Mouse (Mus musculus) forebrain, embryonic 12.5 days (tissue): ENCODE data around the gene Hoxb5. TPM values are rescaled to one million over a fixed set of nuclear protein-coding genes. Genes with fewer than 3 reads are reported as not detected.

Experiments
- ATAC-seq: fragments of 200-750 bp; cut with Nextera tagmentation; 2 replicates; pipeline ENCODE4 v1.8.0; 2017; ENCODE audit warnings: moderate TSS enrichment; ENCODE audit not compliant: low FRiP score
- H3K27ac ChIP-seq: fragments of 300-500 bp; sonication (generic); 2 replicates; pipeline ENCODE4 v1.5.1; 2016; ENCODE audit warnings: mild to moderate bottlenecking
- H3K27me3 ChIP-seq: fragments of 300-500 bp; sonication (generic); 2 replicates; pipeline ENCODE4 v1.6.1; 2016; ENCODE audit warnings: mild to moderate bottlenecking
- H3K36me3 ChIP-seq: fragments of 300-500 bp; sonication (generic); replicated peaks from 2 replicates; pipeline ENCODE4 v1.6.1; 2016; ENCODE audit warnings: mild to moderate bottlenecking
- H3K4me1 ChIP-seq: fragments of 300-500 bp; sonication (generic); 2 replicates; pipeline ENCODE4 v1.6.1; 2016
- H3K4me2 ChIP-seq: fragments of 300-500 bp; sonication (generic); 2 replicates; pipeline ENCODE4 v1.6.1; 2016; ENCODE audit warnings: mild to moderate bottlenecking, moderate library complexity
- H3K4me3 ChIP-seq: fragments of 300-500 bp; sonication (generic); replicated peaks from 2 replicates; pipeline ENCODE4 v1.5.1; 2016; ENCODE audit warnings: mild to moderate bottlenecking
- H3K9ac ChIP-seq: fragments of 300-500 bp; sonication (generic); 2 replicates; pipeline ENCODE4 v1.6.1; 2016; ENCODE audit warnings: mild to moderate bottlenecking
- H3K9me3 ChIP-seq: fragments of 300-500 bp; sonication (generic); 2 replicates; pipeline ENCODE4 v1.6.1; 2016
- WGBS: fragments of 180-500 bp; shearing (Covaris S2); methylation state at CpG from one replicate; pipeline ENCODE4 v1.1.7; 2016; 5-methylcytosine and 5-hydroxymethylcytosine counted together
- polyA plus RNA-seq: library from polyadenylated mRNA; unstranded; fragments of >200 nt; fragmentation: Nextera tagmentation; extraction: Ambion mirVana; gene quantifications from 2 replicates; pipeline ENCODE4 v1.2.1, GENCODE M21; 2016

Hoxb5 gene
- polyA plus RNA-seq, 1 experiment from 2014 or later, result not detected

DNA sequence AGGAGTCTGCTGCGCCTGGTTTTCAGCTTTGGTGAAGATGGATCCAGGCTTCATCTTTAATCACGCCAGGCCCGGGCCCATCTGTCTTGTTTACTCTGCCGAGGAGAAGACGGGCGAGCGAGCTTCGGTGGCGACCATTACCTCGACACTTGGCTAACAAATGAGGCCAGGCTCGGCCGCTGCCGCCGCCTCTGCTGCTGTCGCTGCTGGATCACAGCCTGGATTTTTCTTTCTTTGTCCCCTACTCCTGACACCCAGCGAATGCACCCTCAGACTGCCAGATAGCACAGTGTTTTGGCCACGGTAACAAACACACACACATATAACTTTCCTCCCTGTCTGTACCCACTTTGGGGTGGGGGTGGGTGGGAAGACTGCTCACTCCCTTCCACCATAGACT is 17.6 kb downstream of the Hoxb5 start:
- Histone ChIP-seq H3K36me3 (no peaks in the 10 kb centered on the region), H3K27ac (no peak overlapping the region), H3K9ac (no peak overlapping the region), H3K4me3 (no peak overlapping the region), H3K9me3 (no peaks in the 10 kb centered on the region), H3K27me3 (peaks cover 100% of the 10 kb centered on the region), H3K4me1 (peaks cover 5% of the 10 kb centered on the region), H3K4me2 (no peak overlapping the region)
- no peak for ATAC-seq
- WGBS, result under 1% methylated on average over 17 of the region's 17 CpGs

DNA sequence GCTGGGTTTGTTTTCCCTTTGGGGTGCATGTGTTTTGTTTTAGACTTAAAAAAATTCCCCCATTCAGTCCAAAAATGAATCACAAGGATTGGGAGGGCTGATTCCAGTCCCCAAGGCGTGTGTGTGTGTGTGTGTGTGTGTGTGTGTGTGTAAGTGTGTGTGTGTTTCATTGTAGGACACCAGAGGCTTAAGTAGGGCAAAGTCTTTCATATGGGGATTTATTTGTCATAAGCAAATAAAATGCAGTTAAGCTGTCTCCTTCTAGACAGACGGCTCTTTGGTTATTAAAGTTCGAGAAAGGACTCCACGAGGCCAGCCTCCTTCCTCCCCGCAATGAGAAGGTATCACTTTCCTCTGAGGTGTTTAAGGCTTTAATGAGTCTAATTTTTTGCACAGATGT is 18.7 kb downstream of the Hoxb5 start:
- peaks cover 5% of the 10 kb centered on the region for H3K4me1 ChIP-seq
- no peak overlapping the region for H3K9ac ChIP-seq
- no peaks in the 10 kb centered on the region for H3K9me3 ChIP-seq
- under 1% methylated on average over 5 of the region's 5 CpGs for WGBS
- H3K4me2 ChIP-seq, result no peak overlapping the region
- no peak overlapping the region for H3K27ac ChIP-seq
- H3K36me3 ChIP-seq, result no peaks in the 10 kb centered on the region
- no peak overlapping the region for H3K4me3 ChIP-seq
- no peak for ATAC-seq
- H3K27me3 ChIP-seq, result peaks cover 100% of the 10 kb centered on the region

GRCm38 (mm10) chr11:96322738-96323137 is 19.6 kb downstream of the Hoxb5 start:
- WGBS, result 2% methylated on average over 6 of the region's 6 CpGs
- no peak overlapping the region for H3K4me2 ChIP-seq
- no peaks in the 10 kb centered on the region for H3K9me3 ChIP-seq
- no peak overlapping the region for H3K27ac ChIP-seq
- peaks cover 5% of the 10 kb centered on the region for H3K4me1 ChIP-seq
- peaks cover 100% of the 10 kb centered on the region for H3K27me3 ChIP-seq
- no peak overlapping the region for H3K9ac ChIP-seq
- H3K4me3 ChIP-seq, result no peak overlapping the region
- no peaks in the 10 kb centered on the region for H3K36me3 ChIP-seq
- ATAC-seq, result no peak

GRCm38 (mm10) chr11:96323154-96323553 is 20.0 kb downstream of the Hoxb5 start, which contains the start of gene Hoxb3:
Gene Hoxb3, plus strand, starts transcription at chr11:96323326.
- ATAC-seq, result no peak
- Histone ChIP-seq H3K4me3 (no peak within 1 kb of the TSS), H3K27me3 (peaks cover 100% of the 10 kb centered on the region), H3K9ac (no peak within 1 kb of the TSS), H3K27ac (no peak within 1 kb of the TSS), H3K4me1 (peaks cover 5% of the 10 kb centered on the region), H3K36me3 (no peaks in the 10 kb centered on the region), H3K9me3 (no peaks in the 10 kb centered on the region), H3K4me2 (no peak within 1 kb of the TSS)
- 1% methylated on average over 10 of the region's 10 CpGs for WGBS

GRCm38 (mm10) chr11:96324125-96324524 is 21.0 kb downstream of the Hoxb5 start:
- H3K4me1 ChIP-seq, result no peaks in the 10 kb centered on the region
- H3K9ac ChIP-seq, result no peak overlapping the region
- H3K27ac ChIP-seq, result no peak overlapping the region
- H3K9me3 ChIP-seq, result no peaks in the 10 kb centered on the region
- H3K36me3 ChIP-seq, result no peaks in the 10 kb centered on the region
- ATAC-seq, result no peak
- H3K4me2 ChIP-seq, result no peak overlapping the region
- H3K4me3 ChIP-seq, result no peak overlapping the region
- H3K27me3 ChIP-seq, result peaks cover 100% of the 10 kb centered on the region
- under 1% methylated on average over 5 of the region's 5 CpGs for WGBS

GRCm38 (mm10) chr11:96324965-96325364 is 21.8 kb downstream of the Hoxb5 start:
- H3K9ac ChIP-seq, result no peak overlapping the region
- peaks cover 100% of the 10 kb centered on the region for H3K27me3 ChIP-seq
- H3K9me3 ChIP-seq, result no peaks in the 10 kb centered on the region
- no peak overlapping the region for H3K4me2 ChIP-seq
- ATAC-seq, result no peak
- no peaks in the 10 kb centered on the region for H3K4me1 ChIP-seq
- H3K27ac ChIP-seq, result no peak overlapping the region
- H3K4me3 ChIP-seq, result no peak overlapping the region
- no peaks in the 10 kb centered on the region for H3K36me3 ChIP-seq
- 2% methylated on average over 8 of the region's 8 CpGs for WGBS

- Histone ChIP-seq H3K4me3 (no peak overlapping the region), H3K36me3 (no peaks in the 10 kb centered on the region), H3K4me2 (no peak overlapping the region), H3K4me1 (no peaks in the 10 kb centered on the region), H3K27me3 (peaks cover 100% of the 10 kb centered on the region), H3K9me3 (no peaks in the 10 kb centered on the region), H3K27ac (no peak overlapping the region), H3K9ac (no peak overlapping the region)
- 2% methylated on average over 22 of the region's 22 CpGs for WGBS
- no peak for ATAC-seq
Measured at GRCm38 (mm10) chr11:96325747-96326212, 22.6 kb downstream of the Hoxb5 start.

- Histone ChIP-seq H3K4me2 (no peak overlapping the region), H3K4me1 (no peaks in the 10 kb centered on the region), H3K9ac (no peak overlapping the region), H3K36me3 (no peaks in the 10 kb centered on the region), H3K9me3 (no peaks in the 10 kb centered on the region), H3K27ac (no peak overlapping the region), H3K4me3 (no peak overlapping the region), H3K27me3 (peaks cover 100% of the 10 kb centered on the region)
- 2% methylated on average over 12 of the region's 12 CpGs for WGBS
- ATAC-seq, result no peak
Measured at GRCm38 (mm10) chr11:96326705-96327104, 23.6 kb downstream of the Hoxb5 start.

DNA sequence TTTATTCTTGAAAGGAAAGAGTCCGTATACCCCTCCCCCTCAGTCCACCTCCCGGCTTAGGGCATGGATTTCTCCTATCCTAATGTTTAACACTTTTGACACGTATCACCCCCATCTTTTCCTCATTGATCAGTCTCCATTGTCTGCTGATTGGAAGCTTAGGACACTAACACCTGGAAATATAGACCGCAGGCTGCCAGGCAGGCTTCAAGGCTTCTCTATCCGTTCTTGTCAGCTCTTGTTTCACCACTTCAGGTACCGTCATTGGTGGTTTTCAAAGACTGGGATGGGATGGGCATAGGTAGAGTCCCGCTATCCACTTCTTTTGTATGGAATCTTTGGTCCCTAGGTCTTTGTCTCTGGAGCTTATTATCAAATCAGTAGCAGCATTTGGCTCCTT is 24.0 kb downstream of the Hoxb5 start:
- no peak overlapping the region for H3K27ac ChIP-seq
- H3K9ac ChIP-seq, result no peak overlapping the region
- no peak overlapping the region for H3K4me3 ChIP-seq
- peaks cover 100% of the 10 kb centered on the region for H3K27me3 ChIP-seq
- no peaks in the 10 kb centered on the region for H3K9me3 ChIP-seq
- H3K4me1 ChIP-seq, result no peaks in the 10 kb centered on the region
- no peak overlapping the region for H3K4me2 ChIP-seq
- no peaks in the 10 kb centered on the region for H3K36me3 ChIP-seq
- WGBS, result 2% methylated on average over 7 of the region's 7 CpGs
- no peak for ATAC-seq

- no peak overlapping the region for H3K9ac ChIP-seq
- H3K27ac ChIP-seq, result no peak overlapping the region
- WGBS, result under 1% methylated on average over 5 of the region's 5 CpGs
- H3K4me2 ChIP-seq, result no peak overlapping the region
- H3K4me3 ChIP-seq, result no peak overlapping the region
- peaks cover 100% of the 10 kb centered on the region for H3K27me3 ChIP-seq
- no peaks in the 10 kb centered on the region for H3K9me3 ChIP-seq
- no peak for ATAC-seq
- no peaks in the 10 kb centered on the region for H3K4me1 ChIP-seq
- no peaks in the 10 kb centered on the region for H3K36me3 ChIP-seq
Measured at GRCm38 (mm10) chr11:96327750-96328149, 24.6 kb downstream of the Hoxb5 start.

DNA sequence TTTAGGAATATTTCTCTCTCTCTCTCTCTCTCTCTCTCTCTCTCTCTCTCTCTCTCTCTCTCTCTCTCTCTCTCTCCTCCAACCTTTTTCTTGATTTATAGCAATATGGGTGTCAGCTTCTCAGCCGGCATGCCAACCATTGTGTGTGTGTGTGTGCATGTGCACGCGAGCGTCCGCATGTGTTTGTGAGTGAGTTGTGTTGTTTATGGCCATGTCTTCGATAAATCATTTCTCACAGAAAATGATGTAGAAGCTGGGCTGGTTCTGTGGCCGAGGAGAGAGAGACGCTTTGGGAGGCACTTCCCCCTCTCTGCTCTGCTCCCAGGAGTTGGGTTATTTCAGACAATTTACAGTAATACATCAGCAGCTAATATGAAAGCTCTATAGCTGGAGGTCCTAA is 25.5 kb downstream of the Hoxb5 start:
- no peak overlapping the region for H3K4me3 ChIP-seq
- H3K27ac ChIP-seq, result no peak overlapping the region
- H3K36me3 ChIP-seq, result no peaks in the 10 kb centered on the region
- H3K9me3 ChIP-seq, result no peaks in the 10 kb centered on the region
- peaks cover 100% of the 10 kb centered on the region for H3K27me3 ChIP-seq
- H3K9ac ChIP-seq, result no peak overlapping the region
- WGBS, result 10% methylated on average over 8 of the region's 8 CpGs
- no peak for ATAC-seq
- H3K4me2 ChIP-seq, result no peak overlapping the region
- H3K4me1 ChIP-seq, result no peaks in the 10 kb centered on the region

GRCm38 (mm10) chr11:96332105-96332504 is 29.0 kb downstream of the Hoxb5 start:
- WGBS, result 1% methylated on average over 8 of the region's 8 CpGs
- no peak overlapping the region for H3K4me2 ChIP-seq
- H3K4me1 ChIP-seq, result no peaks in the 10 kb centered on the region
- H3K9ac ChIP-seq, result no peak overlapping the region
- H3K27me3 ChIP-seq, result peaks cover 100% of the 10 kb centered on the region
- ATAC-seq, result no peak
- H3K9me3 ChIP-seq, result no peaks in the 10 kb centered on the region
- no peaks in the 10 kb centered on the region for H3K36me3 ChIP-seq
- no peak overlapping the region for H3K4me3 ChIP-seq
- H3K27ac ChIP-seq, result no peak overlapping the region

DNA sequence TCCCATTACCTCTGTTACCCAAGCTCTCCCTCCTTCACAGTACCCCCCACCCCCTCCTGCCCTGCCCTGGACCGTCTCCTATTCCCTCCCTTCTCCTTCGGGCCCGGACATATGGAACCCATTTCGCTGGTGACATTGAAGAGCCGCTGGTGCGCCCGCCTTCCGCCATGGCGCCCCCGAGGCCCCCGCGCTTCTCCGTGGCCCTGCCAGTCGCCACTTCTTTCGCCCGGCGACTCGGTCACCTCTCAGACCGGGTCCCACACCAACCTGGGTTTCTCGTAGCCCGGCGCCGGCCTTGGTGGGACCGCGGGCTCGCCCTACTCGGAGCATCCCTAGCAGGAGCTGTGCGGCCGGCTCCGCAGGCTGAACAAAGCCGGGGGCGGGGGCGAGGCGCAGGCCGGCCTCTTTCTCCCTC is 29.5 kb downstream of the Hoxb5 start:
- no peaks in the 10 kb centered on the region for H3K36me3 ChIP-seq
- WGBS, result under 1% methylated on average over 35 of the region's 35 CpGs
- no peaks in the 10 kb centered on the region for H3K4me1 ChIP-seq
- H3K9me3 ChIP-seq, result no peaks in the 10 kb centered on the region
- no peak overlapping the region for H3K4me2 ChIP-seq
- H3K27me3 ChIP-seq, result peaks cover 100% of the 10 kb centered on the region
- no peak for ATAC-seq
- no peak overlapping the region for H3K27ac ChIP-seq
- H3K9ac ChIP-seq, result no peak overlapping the region
- no peak overlapping the region for H3K4me3 ChIP-seq
